Mouse (Mus musculus) small intestine, adult 2 months (tissue): ENCODE results near the gene Kcna7.

ENCODE experiments used
- CTCF ChIP-seq: fragments of 200-500 bp; IDR thresholded peaks from 2 replicates; pipeline ENCODE4 v1.5.1; 2012; ENCODE audit warnings: low read depth, mild to moderate bottlenecking, control low read depth, inconsistent platforms, low read length, moderate library complexity, mixed read lengths; ENCODE audit not compliant: insufficient replicate concordance, insufficient read length; ENCODE audit errors: extremely low read depth
- POLR2A ChIP-seq: fragments of 200-500 bp; IDR thresholded peaks from 2 replicates; pipeline ENCODE4 v1.6.1; 2012; ENCODE audit warnings: low read depth, mild to moderate bottlenecking, control low read depth, inconsistent platforms, low read length, moderate library complexity

GRCm38 (mm10) chr7:45455932-45456696 lies 50.7 kb downstream of the Kcna7 start:
- no peak for TF ChIP-seq POLR2A
- TF ChIP-seq CTCF, result no peak
